Mouse (Mus musculus): Measurements from ENCODE around the gene Qk. TPM values are rescaled to one million over a fixed set of nuclear protein-coding genes. Genes with fewer than 3 reads are reported as not detected.
A peak's percentile ranks its signal among the peaks of the same experiment; 100 is the strongest.

The Qk gene
- polyA plus RNA-seq (2015; fragmentation: Nextera tagmentation; extraction: Ambion mirVana) = 42.5 and 47.9 TPM in 2 replicates

GRCm38 (mm10) chr17:10319685-10320455 lies at the start of gene Qk:
TSS of gene Qk (minus strand) at chr17:10319854.
- peak within 1 kb of the TSS; percentile 98 for H3K9ac ChIP-seq (replicated peaks)
- H3K27me3 ChIP-seq = no peaks in the 10 kb centered on the region
- H3K4me3 ChIP-seq (replicated peaks) = peak within 1 kb of the TSS; percentile 90
- H3K36me3 ChIP-seq = no peaks in the 10 kb centered on the region
- 0 out of 2 replicates have a peak, but pooled peaks cover under 1% of the 10 kb centered on the region for H3K9me3 ChIP-seq
- H3K27ac ChIP-seq = peak within 1 kb of the TSS; percentile 99
- peak; percentile 88 for ATAC-seq
- peak within 1 kb of the TSS; percentile 62 for H3K4me2 ChIP-seq (replicated peaks)
- peaks cover 32% of the 10 kb centered on the region for H3K4me1 ChIP-seq (replicated peaks)
- under 1% methylated on average over 85 of the region's 86 CpGs for WGBS

GRCm38 (mm10) chr17:10367044-10367443 lies 47.4 kb upstream of the Qk start:
- Histone ChIP-seq H3K27me3 (no peaks in the 10 kb centered on the region; the same call in 1 of the 2 replicates), H3K27ac (no peak overlapping the region), H3K4me1 (replicated peaks) (0 out of 2 replicates have a peak, but pooled peaks cover 3% of the 10 kb centered on the region), H3K4me2 (replicated peaks) (no peak overlapping the region), H3K36me3 (no peaks in the 10 kb centered on the region), H3K4me3 (replicated peaks) (no peak overlapping the region), H3K9ac (replicated peaks) (no peak overlapping the region), H3K9me3 (no peaks in the 10 kb centered on the region)
- WGBS = 90% methylated on average over 5 of the region's 5 CpGs
- ATAC-seq = no peak

GRCm38 (mm10) chr17:10366577-10366976 lies 46.9 kb upstream of the Qk start:
- H3K4me3 ChIP-seq (replicated peaks) = no peak overlapping the region
- 0 out of 2 replicates have a peak, but pooled peaks cover 3% of the 10 kb centered on the region for H3K4me1 ChIP-seq (replicated peaks)
- no peak overlapping the region for H3K27ac ChIP-seq
- ATAC-seq = no peak
- H3K4me2 ChIP-seq (replicated peaks) = no peak overlapping the region
- no peaks in the 10 kb centered on the region; the same call in 1 of the 2 replicates for H3K27me3 ChIP-seq
- no peaks in the 10 kb centered on the region for H3K9me3 ChIP-seq
- H3K9ac ChIP-seq (replicated peaks) = no peak overlapping the region
- 89% methylated on average over 4 of the region's 4 CpGs for WGBS
- H3K36me3 ChIP-seq = no peaks in the 10 kb centered on the region

GRCm38 (mm10) chr17:10365501-10366482 lies 46.1 kb upstream of the Qk start:
- WGBS = 60% methylated on average over 13 of the region's 13 CpGs
- Histone ChIP-seq H3K4me1 (replicated peaks) (peaks cover 4% of the 10 kb centered on the region; the same call in 1 of the 2 replicates), H3K4me3 (replicated peaks) (no peak overlapping the region)

GRCm38 (mm10) chr17:10363151-10363550 lies 43.5 kb upstream of the Qk start:
- H3K9ac ChIP-seq (replicated peaks) = no peak overlapping the region
- no peak overlapping the region for H3K4me2 ChIP-seq (replicated peaks)
- WGBS = 94% methylated on average over 3 of the region's 3 CpGs
- no peak overlapping the region for H3K27ac ChIP-seq
- ATAC-seq = no peak
- peaks cover 8% of the 10 kb centered on the region for H3K4me1 ChIP-seq (replicated peaks)
- no peak overlapping the region for H3K4me3 ChIP-seq (replicated peaks)
- H3K27me3 ChIP-seq = no peaks in the 10 kb centered on the region
- no peaks in the 10 kb centered on the region for H3K36me3 ChIP-seq
- no peaks in the 10 kb centered on the region for H3K9me3 ChIP-seq

More at GRCm38 (mm10) chr17:10365501-10366482, 46.1 kb upstream of the Qk start:
- Histone ChIP-seq H3K4me2 (replicated peaks) (no peak overlapping the region), H3K9ac (replicated peaks) (no peak overlapping the region), H3K9me3 (no peaks in the 10 kb centered on the region), H3K36me3 (no peaks in the 10 kb centered on the region), H3K27ac (no peak overlapping the region), H3K27me3 (no peaks in the 10 kb centered on the region; the same call in 1 of the 2 replicates)
- no peak for ATAC-seq

- Histone ChIP-seq H3K4me2 (replicated peaks) (no peak overlapping the region), H3K27ac (no peak overlapping the region), H3K9ac (replicated peaks) (no peak overlapping the region), H3K4me3 (replicated peaks) (no peak overlapping the region), H3K9me3 (no peaks in the 10 kb centered on the region), H3K4me1 (replicated peaks) (peaks cover 21% of the 10 kb centered on the region), H3K27me3 (no peaks in the 10 kb centered on the region), H3K36me3 (no peaks in the 10 kb centered on the region)
- no peak for ATAC-seq
- WGBS = 90% methylated on average over 7 of the region's 7 CpGs
Measured at GRCm38 (mm10) chr17:10361882-10362291, 42.2 kb upstream of the Qk start.

- Histone ChIP-seq H3K36me3 (no peaks in the 10 kb centered on the region), H3K27ac (no peak overlapping the region), H3K27me3 (no peaks in the 10 kb centered on the region), H3K4me1 (replicated peaks) (peaks cover 32% of the 10 kb centered on the region), H3K9me3 (no peaks in the 10 kb centered on the region), H3K4me3 (replicated peaks) (no peak overlapping the region), H3K9ac (replicated peaks) (no peak overlapping the region), H3K4me2 (replicated peaks) (no peak overlapping the region)
- no peak for ATAC-seq
- 62% methylated on average over 4 of the region's 4 CpGs for WGBS
Measured at GRCm38 (mm10) chr17:10360738-10361137, 41.1 kb upstream of the Qk start.

GRCm38 (mm10) chr17:10359466-10359865 lies 39.8 kb upstream of the Qk start:
- H3K4me1 ChIP-seq (replicated peaks) = peaks cover 34% of the 10 kb centered on the region
- H3K27ac ChIP-seq = no peak overlapping the region
- H3K9ac ChIP-seq (replicated peaks) = no peak overlapping the region
- no peak overlapping the region for H3K4me3 ChIP-seq (replicated peaks)
- no peak for ATAC-seq
- no peaks in the 10 kb centered on the region for H3K27me3 ChIP-seq
- 83% methylated on average over 14 of the region's 14 CpGs for WGBS
- H3K36me3 ChIP-seq = no peaks in the 10 kb centered on the region
- no peak overlapping the region for H3K4me2 ChIP-seq (replicated peaks)
- no peaks in the 10 kb centered on the region for H3K9me3 ChIP-seq

- Histone ChIP-seq H3K36me3 (no peaks in the 10 kb centered on the region), H3K27me3 (no peaks in the 10 kb centered on the region), H3K4me1 (replicated peaks) (peaks cover 34% of the 10 kb centered on the region), H3K4me3 (replicated peaks) (no peak overlapping the region), H3K4me2 (replicated peaks) (peak overlapping the region; percentile 31), H3K9me3 (no peaks in the 10 kb centered on the region), H3K9ac (replicated peaks) (no peak overlapping the region), H3K27ac (0 out of 2 replicates have a peak overlapping the region, but pooled peaks have one; percentile 26)
- peak; percentile 72 for ATAC-seq
- WGBS = 31% methylated on average over 12 of the region's 12 CpGs
Measured at GRCm38 (mm10) chr17:10357348-10357747, 37.7 kb upstream of the Qk start.

GRCm38 (mm10) chr17:10356294-10356693 lies 36.6 kb upstream of the Qk start:
- no peaks in the 10 kb centered on the region for H3K27me3 ChIP-seq
- no peaks in the 10 kb centered on the region for H3K9me3 ChIP-seq
- H3K4me3 ChIP-seq (replicated peaks) = no peak overlapping the region
- no peaks in the 10 kb centered on the region for H3K36me3 ChIP-seq
- H3K9ac ChIP-seq (replicated peaks) = no peak overlapping the region
- 38% methylated on average over 6 of the region's 6 CpGs for WGBS
- no peak overlapping the region for H3K4me2 ChIP-seq (replicated peaks)
- ATAC-seq = peak; percentile 22; the same call in 1 of the 2 replicates
- peaks cover 34% of the 10 kb centered on the region for H3K4me1 ChIP-seq (replicated peaks)
- no peak overlapping the region for H3K27ac ChIP-seq

GRCm38 (mm10) chr17:10355746-10356145 lies 36.1 kb upstream of the Qk start:
- Histone ChIP-seq H3K27me3 (no peaks in the 10 kb centered on the region), H3K4me2 (replicated peaks) (no peak overlapping the region), H3K4me3 (replicated peaks) (no peak overlapping the region), H3K9ac (replicated peaks) (no peak overlapping the region), H3K9me3 (no peaks in the 10 kb centered on the region), H3K27ac (no peak overlapping the region), H3K36me3 (no peaks in the 10 kb centered on the region), H3K4me1 (replicated peaks) (peaks cover 30% of the 10 kb centered on the region)
- WGBS = 47% methylated on average over 8 of the region's 8 CpGs
- ATAC-seq = no peak

GRCm38 (mm10) chr17:10338286-10338685 lies 18.6 kb upstream of the Qk start:
- Histone ChIP-seq H3K9me3 (no peaks in the 10 kb centered on the region), H3K4me2 (replicated peaks) (no peak overlapping the region), H3K36me3 (no peaks in the 10 kb centered on the region), H3K4me3 (replicated peaks) (no peak overlapping the region), H3K9ac (replicated peaks) (no peak overlapping the region), H3K27me3 (no peaks in the 10 kb centered on the region), H3K4me1 (replicated peaks) (peaks cover 43% of the 10 kb centered on the region), H3K27ac (no peak overlapping the region)
- no peak for ATAC-seq
- WGBS = 78% methylated on average over 10 of the region's 10 CpGs
